Mouse (Mus musculus) cerebellum, postnatal 36 days (tissue): Measurements from ENCODE around the gene S100a6.

ENCODE experiments used
- DNase-seq, 2 experiments: peaks; one replicate each; pipeline ENCODE4 v3.0.0; 2021 to 2022; ENCODE audit warnings: mixed read lengths in 2 of 2

The S100a6 gene

DNA sequence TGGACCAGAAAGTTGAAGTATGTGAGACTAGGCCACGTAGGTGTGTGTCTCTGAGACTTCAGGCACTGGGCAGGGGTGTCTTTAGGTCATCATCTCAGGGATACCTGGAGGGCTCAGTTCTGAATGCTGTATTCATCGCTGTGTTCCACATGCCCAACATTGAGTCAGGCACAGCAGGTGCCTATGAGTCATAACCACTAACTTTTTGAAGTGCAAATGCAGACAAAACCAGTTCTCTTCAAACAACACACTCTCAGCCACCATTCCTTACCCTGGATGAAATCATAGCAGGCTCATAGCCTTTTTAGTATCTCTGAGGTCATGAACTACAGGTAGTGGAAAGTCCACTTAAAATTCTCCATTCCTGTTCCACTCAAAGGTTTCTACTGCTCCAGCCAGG, 16.6 kb downstream of the S100a6 start:
- DNase-seq = no peak

GRCm38 (mm10) chr3:90631984-90632383, 19.3 kb downstream of the S100a6 start:
- DNase-seq = no peak

GRCm38 (mm10) chr3:90638511-90639275, 26.0 kb downstream of the S100a6 start:
- DNase-seq = no peak

DNA sequence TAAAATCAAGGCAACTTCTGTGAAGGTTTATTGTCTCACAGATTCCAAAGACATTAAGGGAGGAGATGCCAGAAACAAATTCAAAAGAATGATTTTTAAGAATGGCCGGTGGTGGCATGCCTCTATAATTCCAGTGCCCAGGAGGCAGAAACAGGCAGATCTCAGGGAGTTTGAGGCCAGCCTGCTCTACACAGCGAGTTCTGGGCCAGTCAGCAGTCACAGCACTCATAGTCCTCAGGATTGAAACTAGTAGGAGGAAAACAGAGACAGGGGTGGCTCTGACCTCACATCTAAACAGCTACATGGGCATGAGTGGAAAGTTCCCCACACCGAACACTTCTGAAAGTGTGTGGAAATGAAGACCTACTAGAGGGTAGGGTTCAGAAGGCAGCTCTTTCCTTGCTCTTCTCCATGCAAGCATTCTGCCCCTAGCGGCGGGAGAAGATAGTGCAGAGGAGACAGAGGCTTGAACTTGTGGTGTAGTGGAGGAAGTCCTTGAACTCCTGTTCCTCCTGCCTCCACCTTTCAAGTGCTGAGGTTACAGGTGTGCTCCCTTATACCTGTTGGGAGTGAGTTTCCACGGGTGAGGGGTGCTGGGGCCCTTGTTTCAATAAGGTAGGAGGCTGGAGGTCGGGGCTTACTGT, 27.0 kb downstream of the S100a6 start:
- peak in 1 of 2 experiments; percentile 6 for DNase-seq

GRCm38 (mm10) chr3:90640981-90641380, 28.3 kb downstream of the S100a6 start:
- no peak for DNase-seq

GRCm38 (mm10) chr3:90644220-90644619, 31.5 kb downstream of the S100a6 start:
- DNase-seq = peak in 1 of 2 experiments; percentile 15

DNA sequence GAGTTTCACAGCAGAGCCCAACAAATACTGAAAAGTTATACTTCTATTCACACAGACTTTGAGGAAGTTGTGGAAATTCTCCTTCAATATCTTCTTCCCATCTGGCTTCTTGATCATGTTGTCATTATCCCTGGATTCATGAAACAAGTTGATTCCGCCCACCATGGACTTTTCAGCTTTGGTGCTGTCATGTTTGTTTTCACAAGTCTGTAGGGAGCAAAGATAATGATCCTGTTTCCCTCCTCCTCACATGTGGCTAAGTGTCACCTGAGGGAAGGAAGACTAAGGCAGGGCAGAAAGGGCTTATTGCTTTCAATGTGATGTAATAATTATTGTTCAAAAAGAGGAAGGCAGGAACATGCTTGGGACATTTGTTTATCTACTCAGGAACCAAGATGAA, 34.6 kb downstream of the S100a6 start:
- DNase-seq = no peak

GRCm38 (mm10) chr3:90648981-90649380, 36.3 kb downstream of the S100a6 start:
- DNase-seq = no peak

DNA sequence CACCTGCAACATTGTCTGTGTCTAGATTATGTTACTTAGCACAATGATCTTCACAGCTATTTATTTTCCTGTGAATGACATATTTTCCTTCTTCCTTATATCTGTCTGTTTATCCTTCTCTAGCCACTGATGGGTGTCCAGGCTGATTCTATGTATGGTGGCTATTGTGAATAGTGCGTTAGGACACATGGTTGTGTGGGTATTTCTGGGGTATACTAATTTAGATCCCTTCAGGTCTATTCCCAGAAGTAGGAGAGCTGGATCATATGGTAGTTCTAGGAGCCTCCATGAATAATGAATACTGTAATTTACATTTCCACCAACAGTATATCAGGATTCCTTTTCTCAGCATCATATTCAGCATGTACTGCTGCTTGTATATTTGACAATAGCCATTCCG, 37.1 kb downstream of the S100a6 start:
- DNase-seq = no peak

- peak; percentile 62 to 76 for DNase-seq
These were observed 40.3 kb downstream of the S100a6 start for GRCm38 (mm10) chr3:90652878-90653508.

- DNase-seq = no peak
These were observed 41.0 kb downstream of the S100a6 start, which contains the start of gene S100a7a for GRCm38 (mm10) chr3:90653717-90654116. TSS of gene S100a7a (plus strand) at chr3:90654017.

DNA sequence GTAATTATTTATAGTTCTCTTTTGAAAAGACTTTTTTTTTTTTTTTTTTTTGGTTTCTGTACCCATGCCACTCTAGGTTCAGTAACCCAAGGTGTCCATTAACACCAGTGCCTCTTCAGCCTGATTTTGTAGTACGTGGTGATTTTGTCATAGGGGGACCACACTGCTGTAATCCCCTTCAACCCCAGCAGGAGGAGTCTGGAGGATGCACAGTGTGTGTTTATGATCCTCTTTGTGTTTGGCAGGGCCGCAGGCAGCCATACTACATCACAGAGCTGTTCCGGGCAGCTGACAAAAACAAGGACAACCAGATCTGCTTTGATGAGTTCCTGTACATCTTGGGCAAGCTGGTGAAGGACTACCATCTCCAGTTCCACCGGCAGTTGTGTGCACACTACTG, 44.7 kb downstream of the S100a6 start:
- DNase-seq = no peak

GRCm38 (mm10) chr3:90659364-90660044, 46.8 kb downstream of the S100a6 start:
- DNase-seq = no peak

DNA sequence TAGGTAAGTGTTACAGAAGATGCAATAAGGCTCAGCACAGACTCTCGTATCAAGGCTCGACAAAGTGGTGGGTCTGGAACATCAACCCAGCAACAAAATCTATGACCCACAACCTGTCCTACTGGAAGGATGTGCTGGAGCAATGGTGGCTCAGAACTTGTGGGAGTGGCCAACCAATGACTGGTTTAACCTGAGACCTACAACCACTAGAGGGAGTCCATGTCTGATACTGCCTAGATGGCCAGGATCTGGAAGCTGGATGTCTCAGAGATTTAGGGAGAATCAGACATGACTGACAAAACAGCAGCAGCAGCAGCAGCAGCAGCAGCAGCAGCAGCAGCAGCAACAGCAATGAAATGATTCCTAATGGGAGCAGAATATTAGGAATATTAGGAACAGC, 51.5 kb downstream of the S100a6 start:
- DNase-seq = no peak

DNA sequence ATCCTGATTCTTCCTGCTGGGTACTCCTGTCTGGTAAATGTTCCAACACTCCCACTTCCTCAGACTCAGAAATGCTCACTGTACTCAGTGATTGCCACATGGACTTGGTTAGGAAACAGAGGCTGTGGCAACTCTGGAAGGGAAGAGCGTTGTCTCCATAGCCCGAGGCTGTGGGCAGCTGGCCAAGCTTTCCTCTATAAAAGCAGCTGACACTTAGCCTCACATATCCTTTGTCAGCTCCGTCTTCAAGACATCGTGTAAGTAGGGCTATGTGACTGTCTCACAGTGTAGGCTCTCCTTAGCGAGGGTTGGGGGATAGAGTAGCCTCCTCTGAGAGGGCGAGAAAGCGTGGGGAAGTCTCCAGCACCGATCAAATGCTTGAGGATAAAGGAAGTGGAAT, 56.2 kb downstream of the S100a6 start, which contains the start of gene S100a8:
Gene S100a8 (plus strand): TSS at position 133 of the 400 bp plus-strand sequence.
- DNase-seq = no peak
